Mouse (Mus musculus) left cerebral cortex, postnatal 10 days (tissue): ENCODE results near the gene Nxpe3. TPM values are rescaled to one million over a fixed set of nuclear protein-coding genes. Genes with fewer than 3 reads are reported as not detected.

Source experiments
- DNase-seq, 2 experiments: peaks; one replicate each; pipeline ENCODE4 v3.0.0; 2021 to 2022; ENCODE audit warnings: low spot score in 2 of 2, mixed read lengths in 1 of 2; ENCODE audit errors: extremely low spot score in 1 of 2
- intact Hi-C: fragments of 180-260 bp; cut with DNase I; formaldehyde crosslinking; loops from one replicate; pipeline ENCODE4 v1.15.1; 2025
- total RNA-seq, 2 experiments: library from RNA; stranded (reverse); gene quantifications; 2 replicates each; pipeline ENCODE4 v1.2.3; 2021

Gene Nxpe3
- total RNA-seq, 2 experiments from 2014 or later: 6.1 to 6.4 TPM

GRCm38 (mm10) chr16:55819186-55819861 lies 75.8 kb downstream of the Nxpe3 start:
- intact Hi-C loops: no loop called here
- DNase-seq: peak in 1 of 2 experiments; percentile 49

GRCm38 (mm10) chr16:55817717-55818515 lies 77.2 kb downstream of the Nxpe3 start:
- intact Hi-C loops: no loop called here
- no peak for DNase-seq

- DNase-seq: no peak
- intact Hi-C loops: no loop called here
These were observed 78.7 kb downstream of the Nxpe3 start for GRCm38 (mm10) chr16:55816202-55816941.

- no peak for DNase-seq
- intact Hi-C loops: no loop called here
These were observed 79.6 kb downstream of the Nxpe3 start for GRCm38 (mm10) chr16:55815466-55815865.

- DNase-seq: no peak
- intact Hi-C loops: no loop called here
These were observed 80.4 kb downstream of the Nxpe3 start for GRCm38 (mm10) chr16:55814686-55815085.

- DNase-seq: no peak
- intact Hi-C loops: no loop called here
These were observed 81.2 kb downstream of the Nxpe3 start for GRCm38 (mm10) chr16:55813916-55814315.

GRCm38 (mm10) chr16:55811792-55812191 lies 83.3 kb downstream of the Nxpe3 start:
- no peak for DNase-seq
- intact Hi-C loops: no loop called here

- DNase-seq: no peak
- intact Hi-C loops: no loop called here
These were observed 85.1 kb downstream of the Nxpe3 start for GRCm38 (mm10) chr16:55809779-55810514.

GRCm38 (mm10) chr16:55809345-55809744 lies 85.7 kb downstream of the Nxpe3 start:
- intact Hi-C loops: no loop called here

GRCm38 (mm10) chr16:55807505-55807932 lies 87.6 kb downstream of the Nxpe3 start:
- no peak for DNase-seq
- intact Hi-C loops: no loop called here

More at GRCm38 (mm10) chr16:55809345-55809744, 85.7 kb downstream of the Nxpe3 start:
- no peak for DNase-seq

GRCm38 (mm10) chr16:55804799-55805198 lies 90.3 kb downstream of the Nxpe3 start:
- intact Hi-C loops: no loop called here
- no peak for DNase-seq

- intact Hi-C loops: no loop called here
- no peak for DNase-seq
These were observed 93.5 kb downstream of the Nxpe3 start for GRCm38 (mm10) chr16:55801629-55802028.

GRCm38 (mm10) chr16:55798845-55799244 lies 96.2 kb downstream of the Nxpe3 start:
- intact Hi-C loops: no loop called here
- DNase-seq: no peak

GRCm38 (mm10) chr16:55790326-55790725 lies 104.8 kb downstream of the Nxpe3 start:
- no peak for DNase-seq
- intact Hi-C loops: no loop called here

Other genes starting within 250 kb of the Nxpe3 start
- gene Nfkbiz, start 56.4 kb downstream of the Nxpe3 start, total RNA-seq: 1 to 10 TPM; 2.6 to 2.8 TPM
- gene Cep97, start 39.6 kb upstream of the Nxpe3 start, total RNA-seq: 10 to 100 TPM in 1 of 2 experiments, 1 to 10 TPM in 1; 8.0 to 10.7 TPM
- 100 to 1,000 TPM; 397 to 401 TPM for gene Rpl24, start 71.0 kb upstream of the Nxpe3 start, total RNA-seq
- 10 to 100 TPM; 30.5 to 31.6 TPM for gene Zbtb11, start 78.6 kb upstream of the Nxpe3 start, total RNA-seq
- 100 to 1,000 TPM; 140 to 144 TPM for gene Pcnp, start 134.5 kb upstream of the Nxpe3 start, total RNA-seq
- gene Trmt10c, start 142.5 kb upstream of the Nxpe3 start, total RNA-seq: 1 to 10 TPM; 8.4 TPM
- gene Senp7, start 153.1 kb upstream of the Nxpe3 start, total RNA-seq: 10 to 100 TPM; 42.7 to 46.2 TPM